Mouse (Mus musculus) CD4-positive, CD25-positive, alpha-beta regulatory T cell, adult 2 months (primary cell): ENCODE results near the gene Gm13691.
"Not testable (repeated sequence)": the region's sequence is repeated elsewhere in the genome, so short reads cannot be mapped to it uniquely, and the experiment has no call there.

ENCODE experiments used
- DNase-seq: peaks from one replicate; pipeline ENCODE4 v3.0.0-alpha.2; 2012; ENCODE audit warnings: low read depth, low spot score

The Gm13691 gene

GRCm38 (mm10) chr2:84032505-84032904, 42.2 kb downstream of the Gm13691 start:
- DNase-seq: no peak

DNA sequence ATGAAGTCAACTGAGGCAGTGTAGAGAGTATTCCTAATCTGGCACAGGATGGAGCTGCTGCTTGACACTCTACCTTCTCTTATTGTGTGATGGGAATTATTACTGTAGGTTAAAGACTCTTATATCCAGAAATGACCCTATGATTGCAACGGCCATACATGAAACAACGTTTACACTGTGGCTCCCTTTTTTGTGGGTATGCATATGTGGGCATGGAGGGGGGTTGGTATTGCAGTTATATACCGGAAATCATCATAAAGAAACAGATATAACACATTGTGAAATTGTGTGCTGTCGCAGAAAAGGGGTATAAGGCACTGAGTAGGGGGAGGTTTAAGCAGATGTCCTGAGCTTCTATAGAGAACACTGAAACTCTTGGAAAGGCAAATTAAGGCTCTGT, 45.6 kb downstream of the Gm13691 start:
- no peak for DNase-seq

- DNase-seq: no peak
These were observed 47.0 kb downstream of the Gm13691 start for GRCm38 (mm10) chr2:84037304-84037703.

DNA sequence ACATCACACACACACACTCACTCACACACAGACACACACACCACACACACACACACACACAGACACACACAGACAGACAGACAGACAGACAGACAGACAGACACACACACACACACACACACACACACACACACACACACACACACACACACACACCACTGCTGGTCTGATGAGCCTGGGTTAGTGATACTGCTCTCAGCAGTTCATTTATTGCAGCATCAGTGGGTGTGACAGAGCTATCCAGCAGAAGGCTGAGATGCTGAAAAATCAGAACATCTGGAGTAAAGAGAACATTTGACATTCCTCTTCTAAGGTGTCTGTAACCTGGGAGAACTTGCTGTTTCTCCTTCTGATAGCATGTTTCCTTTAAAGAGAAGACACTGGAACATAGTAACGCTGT, 47.6 kb downstream of the Gm13691 start:
- not testable (repeated sequence) for DNase-seq

GRCm38 (mm10) chr2:84039277-84039676, 48.9 kb downstream of the Gm13691 start:
- no peak for DNase-seq
